Mouse (Mus musculus) limb, embryonic 15.5 days (tissue): Measurements from ENCODE around the gene Zfp644. TPM values are rescaled to one million over a fixed set of nuclear protein-coding genes. Genes with fewer than 3 reads are reported as not detected.
"Not testable (repeated sequence)": the region's sequence is repeated elsewhere in the genome, so short reads cannot be mapped to it uniquely, and the experiment has no call there.

ENCODE experiments used
- ATAC-seq: fragments of 200-750 bp; cut with Nextera tagmentation; 2 replicates; pipeline ENCODE4 v1.8.0; 2017; ENCODE audit warnings: low read depth, moderate TSS enrichment; ENCODE audit not compliant: insufficient number of reproducible peaks, low FRiP score, low TSS enrichment
- H3K27ac ChIP-seq: fragments of 300-500 bp; sonication (generic); 2 replicates; pipeline ENCODE4 v1.5.1; 2015; ENCODE audit warnings: moderate library complexity, mild to moderate bottlenecking, inconsistent platforms
- H3K27me3 ChIP-seq: fragments of 300-500 bp; sonication (generic); 2 replicates; pipeline ENCODE4 v1.6.1; 2015; ENCODE audit warnings: inconsistent platforms
- H3K36me3 ChIP-seq: fragments of 300-500 bp; sonication (generic); 2 replicates; pipeline ENCODE4 v1.6.1; 2015; ENCODE audit warnings: inconsistent platforms
- H3K4me1 ChIP-seq: fragments of 300-500 bp; sonication (generic); 2 replicates; pipeline ENCODE4 v1.6.1; 2015; ENCODE audit warnings: inconsistent platforms
- H3K4me2 ChIP-seq: fragments of 300-500 bp; sonication (generic); 2 replicates; pipeline ENCODE4 v1.6.1; 2015; ENCODE audit warnings: mild to moderate bottlenecking, inconsistent platforms
- H3K4me3 ChIP-seq: fragments of 300-500 bp; sonication (generic); 2 replicates; pipeline ENCODE4 v1.5.1; 2015; ENCODE audit warnings: mild to moderate bottlenecking, inconsistent platforms
- H3K9ac ChIP-seq: fragments of 300-500 bp; sonication (generic); 2 replicates; pipeline ENCODE4 v1.6.1; 2015; ENCODE audit warnings: inconsistent platforms
- H3K9me3 ChIP-seq: fragments of 300-500 bp; sonication (generic); 2 replicates; pipeline ENCODE4 v1.6.1; 2016; ENCODE audit warnings: inconsistent platforms
- WGBS: fragments of 180-500 bp; shearing (Covaris S2); methylation state at CpG from one replicate; pipeline ENCODE4 v1.1.7; 2015; 5-methylcytosine and 5-hydroxymethylcytosine counted together
- polyA plus RNA-seq: library from polyadenylated mRNA; unstranded; fragments of >200 nt; fragmentation: Nextera tagmentation; extraction: Ambion mirVana; gene quantifications from 2 replicates; pipeline ENCODE4 v1.2.1, GENCODE M21; 2015

The Zfp644 gene
- polyA plus RNA-seq, 1 experiment from 2014 or later: 61.4 TPM

DNA sequence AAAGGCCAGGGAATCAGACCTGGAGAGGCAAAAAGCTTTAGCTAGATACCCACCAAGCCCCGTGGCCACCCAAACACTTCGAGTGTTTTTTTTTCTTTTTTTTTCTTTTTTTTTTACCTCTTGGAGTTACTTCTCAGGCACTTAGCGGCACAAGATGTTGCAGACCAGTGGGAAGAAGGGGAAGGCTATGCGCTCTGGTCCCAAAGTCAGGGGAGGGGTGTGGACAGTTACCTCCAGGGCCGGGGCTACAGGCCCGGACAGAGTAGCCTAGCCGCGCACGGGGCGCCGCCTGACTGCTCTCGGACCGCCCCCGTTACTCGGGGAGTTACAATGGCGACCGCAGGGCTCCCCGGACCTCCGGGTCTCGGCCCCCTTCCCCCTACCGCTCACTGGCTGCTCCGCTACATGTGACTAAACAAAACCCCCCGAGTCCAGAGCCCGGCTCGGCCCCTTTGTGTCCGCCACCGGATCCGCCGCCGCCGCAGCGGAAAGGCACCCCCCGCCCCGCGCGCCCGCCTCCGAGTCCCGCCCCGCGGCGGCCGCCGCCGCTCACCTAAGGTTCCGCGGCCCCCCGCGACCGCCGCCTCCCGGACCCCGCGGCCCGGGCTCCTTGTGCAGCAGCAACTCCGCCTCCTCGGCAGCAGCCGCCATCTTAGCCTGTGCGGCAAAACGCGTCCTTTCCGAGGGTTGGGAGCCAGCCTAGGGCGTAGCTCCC, 1.2 kb downstream of the Zfp644 start:
- Histone ChIP-seq H3K4me3 (peak overlapping the region; percentile 86), H3K4me2 (peak overlapping the region; percentile 53), H3K9me3 (no peaks in the 10 kb centered on the region), H3K27ac (peak overlapping the region; percentile 99), H3K27me3 (no peaks in the 10 kb centered on the region), H3K36me3 (0 out of 2 replicates have a peak, but pooled peaks cover 9% of the 10 kb centered on the region), H3K9ac (peak overlapping the region; percentile 98), H3K4me1 (peaks cover 9% of the 10 kb centered on the region)
- WGBS: 1% methylated on average over 38 of the region's 63 CpGs
- ATAC-seq: peak; percentile 84

DNA sequence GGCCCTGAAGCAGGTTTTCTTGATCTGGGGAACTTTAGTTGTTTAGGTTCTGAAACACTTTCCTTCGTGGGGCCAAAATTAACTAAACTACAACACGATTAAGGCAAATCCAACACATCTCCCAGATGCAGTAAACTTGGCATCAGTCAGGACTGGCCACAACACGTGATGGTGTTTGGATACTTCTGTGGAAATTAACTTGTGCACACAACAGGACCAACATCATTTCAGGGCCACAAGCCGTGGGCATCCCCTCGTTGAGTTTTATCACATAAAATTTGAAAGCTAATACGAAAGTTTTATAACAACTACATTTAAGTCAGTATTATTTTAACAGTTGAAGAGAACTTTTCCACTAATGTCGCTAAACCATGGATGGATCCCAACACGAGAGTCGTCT, 1.9 kb downstream of the Zfp644 start:
- H3K27me3 ChIP-seq: no peaks in the 10 kb centered on the region
- H3K36me3 ChIP-seq: 0 out of 2 replicates have a peak, but pooled peaks cover 9% of the 10 kb centered on the region
- 19% methylated on average over 9 of the region's 9 CpGs for WGBS
- peak overlapping the region; percentile 53 for H3K4me2 ChIP-seq
- ATAC-seq: no peak
- peak overlapping the region; percentile 98; the same call in 1 of the 2 replicates for H3K9ac ChIP-seq
- H3K9me3 ChIP-seq: no peaks in the 10 kb centered on the region
- H3K27ac ChIP-seq: peak overlapping the region; percentile 99
- H3K4me1 ChIP-seq: peaks cover 9% of the 10 kb centered on the region
- H3K4me3 ChIP-seq: peak overlapping the region; percentile 86

DNA sequence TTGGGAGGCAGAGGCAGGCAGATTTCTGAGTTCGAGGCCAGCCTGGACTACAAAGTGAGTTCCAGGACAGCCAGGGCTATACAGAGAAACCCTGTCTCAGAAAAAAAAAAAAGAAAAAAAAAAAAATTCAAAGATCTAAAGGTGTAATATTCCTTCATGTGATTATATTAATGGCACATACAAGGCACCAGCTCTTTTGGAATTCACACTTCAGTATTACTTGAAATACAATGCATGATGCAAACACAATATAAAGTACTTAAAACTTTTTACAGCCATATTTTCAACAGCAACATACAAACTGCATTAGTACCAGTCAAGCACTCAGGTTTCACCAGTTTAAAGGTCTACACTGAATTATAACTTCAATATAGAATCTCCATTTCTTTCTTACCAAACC, 2.4 kb downstream of the Zfp644 start:
- Histone ChIP-seq H3K4me1 (peaks cover 9% of the 10 kb centered on the region), H3K36me3 (0 out of 2 replicates have a peak, but pooled peaks cover 9% of the 10 kb centered on the region), H3K27ac (no peak overlapping the region), H3K4me3 (peak overlapping the region; percentile 86), H3K4me2 (peak overlapping the region; percentile 53), H3K9ac (no peak overlapping the region), H3K9me3 (no peaks in the 10 kb centered on the region), H3K27me3 (no peaks in the 10 kb centered on the region)
- 89% methylated on average over 1 of the region's 1 CpGs for WGBS
- no peak for ATAC-seq

DNA sequence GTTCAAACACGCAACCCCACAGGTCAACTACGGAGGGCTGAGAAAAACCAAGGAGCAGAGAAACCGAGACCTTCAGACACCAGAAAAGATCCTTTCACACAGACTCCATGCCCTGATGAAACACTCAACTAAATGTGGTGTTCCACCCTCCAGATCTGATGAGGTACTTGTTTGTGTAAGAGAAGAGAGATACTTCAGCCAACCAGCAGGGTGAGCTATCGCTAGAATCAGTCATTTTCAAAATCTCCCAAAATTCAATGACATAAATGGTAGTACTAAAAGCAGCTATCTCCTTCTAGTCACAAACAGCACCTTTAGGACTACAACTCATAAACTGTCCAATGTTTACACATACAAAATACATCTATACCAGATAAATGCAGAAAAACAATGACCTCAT, 4.1 kb downstream of the Zfp644 start:
- Histone ChIP-seq H3K27ac (no peak overlapping the region), H3K4me2 (no peak overlapping the region), H3K4me1 (peaks cover 9% of the 10 kb centered on the region), H3K27me3 (no peaks in the 10 kb centered on the region), H3K9ac (no peak overlapping the region), H3K36me3 (0 out of 2 replicates have a peak, but pooled peaks cover 9% of the 10 kb centered on the region), H3K9me3 (no peaks in the 10 kb centered on the region), H3K4me3 (no peak overlapping the region)
- no peak for ATAC-seq
- WGBS: 89% methylated on average over 4 of the region's 4 CpGs

DNA sequence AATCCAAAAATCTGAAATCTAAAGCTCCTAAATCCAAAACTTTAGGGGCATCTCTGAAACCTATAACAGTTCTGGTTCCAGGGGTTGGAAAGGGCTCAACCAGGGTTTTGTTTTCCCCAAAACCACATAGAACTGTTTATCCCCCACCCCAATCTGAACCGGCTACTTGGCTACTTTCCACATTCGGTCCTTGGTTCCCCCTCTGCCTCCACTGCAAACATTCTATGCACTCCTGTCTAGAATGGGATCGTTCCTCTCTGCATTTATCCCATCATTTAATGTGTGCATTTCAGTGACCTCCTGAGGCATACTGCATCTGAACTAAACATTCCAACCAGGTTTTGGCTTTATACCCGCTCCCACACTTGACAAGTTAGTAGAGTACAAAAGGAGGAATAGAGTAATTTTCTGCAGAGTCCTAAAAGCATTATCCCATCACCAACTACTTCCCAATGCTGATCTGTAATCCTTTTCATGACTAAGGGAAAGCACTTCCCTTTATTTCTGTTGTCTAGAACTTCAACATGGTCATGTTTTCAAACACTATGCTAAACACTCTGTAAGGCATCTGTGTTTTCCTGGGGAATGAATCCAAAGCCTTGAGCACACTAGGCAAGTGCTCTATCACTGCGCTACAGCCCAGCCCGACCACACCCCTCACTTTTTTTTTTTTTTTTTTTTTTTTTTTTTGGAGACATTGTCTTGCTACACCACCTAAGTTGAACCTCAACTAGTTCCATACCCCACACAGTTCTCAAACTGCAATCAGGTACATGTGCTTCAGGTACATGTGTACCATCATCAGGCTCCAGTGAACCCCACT, 16.2 kb downstream of the Zfp644 start:
- Histone ChIP-seq H3K36me3 (0 out of 2 replicates have a peak, but pooled peaks cover 2% of the 10 kb centered on the region), H3K9ac (no peak overlapping the region), H3K4me2 (no peak overlapping the region), H3K4me1 (no peaks in the 10 kb centered on the region; the same call in 1 of the 2 replicates), H3K27ac (no peak overlapping the region), H3K9me3 (no peaks in the 10 kb centered on the region), H3K27me3 (no peaks in the 10 kb centered on the region), H3K4me3 (no peak overlapping the region)
- 95% methylated on average over 6 of the region's 6 CpGs for WGBS
- no peak for ATAC-seq

DNA sequence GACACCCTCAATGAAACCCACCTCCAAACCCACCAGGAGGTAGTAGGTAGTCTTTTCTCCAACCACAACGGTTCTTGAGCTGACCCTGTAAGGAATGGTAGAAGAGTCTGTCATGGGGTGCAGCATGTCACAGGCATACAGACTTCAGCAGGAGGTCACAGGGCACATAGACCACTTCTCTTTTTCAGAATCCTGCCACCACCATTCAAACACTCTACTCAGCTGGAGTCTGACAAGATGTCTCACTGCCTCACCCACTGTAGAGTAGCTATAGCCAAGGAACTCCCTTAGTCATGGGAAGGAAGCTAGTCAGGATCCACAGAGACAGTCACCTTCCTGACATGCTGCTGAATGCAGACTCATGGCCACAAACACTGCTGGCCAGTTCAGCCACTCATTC, 17.4 kb downstream of the Zfp644 start:
- Histone ChIP-seq H3K9ac (no peak overlapping the region), H3K4me3 (no peak overlapping the region), H3K4me2 (no peak overlapping the region), H3K9me3 (no peaks in the 10 kb centered on the region), H3K27ac (no peak overlapping the region), H3K4me1 (no peaks in the 10 kb centered on the region; the same call in 1 of the 2 replicates), H3K36me3 (no peaks in the 10 kb centered on the region), H3K27me3 (no peaks in the 10 kb centered on the region)
- ATAC-seq: no peak
- 85% methylated on average over 1 of the region's 1 CpGs for WGBS

DNA sequence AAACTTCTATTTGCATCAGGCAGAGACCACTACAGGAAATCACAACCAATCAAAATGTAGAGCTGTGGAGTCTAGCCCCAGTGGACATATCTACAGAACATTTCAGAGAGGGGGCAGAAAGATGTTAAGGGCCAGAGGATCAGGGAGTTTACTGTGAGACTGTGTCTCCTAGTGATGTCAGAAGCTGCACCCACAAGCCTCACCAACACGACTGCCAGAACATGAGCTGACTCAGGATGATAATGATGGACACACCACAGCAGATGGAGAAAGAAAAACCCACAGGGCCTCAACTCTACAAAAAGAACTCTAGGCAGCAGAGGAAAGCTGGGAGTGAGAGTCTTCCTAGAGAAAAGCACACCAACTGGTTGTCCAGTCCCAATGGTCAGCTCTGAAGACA, 18.3 kb downstream of the Zfp644 start:
- H3K9me3 ChIP-seq, H3K4me1 ChIP-seq, ATAC-seq, H3K9ac ChIP-seq, H3K27me3 ChIP-seq, H3K36me3 ChIP-seq, H3K27ac ChIP-seq, H3K4me3 ChIP-seq, H3K4me2 ChIP-seq: not testable (repeated sequence)
- WGBS: 74% methylated on average over 1 of the region's 1 CpGs

DNA sequence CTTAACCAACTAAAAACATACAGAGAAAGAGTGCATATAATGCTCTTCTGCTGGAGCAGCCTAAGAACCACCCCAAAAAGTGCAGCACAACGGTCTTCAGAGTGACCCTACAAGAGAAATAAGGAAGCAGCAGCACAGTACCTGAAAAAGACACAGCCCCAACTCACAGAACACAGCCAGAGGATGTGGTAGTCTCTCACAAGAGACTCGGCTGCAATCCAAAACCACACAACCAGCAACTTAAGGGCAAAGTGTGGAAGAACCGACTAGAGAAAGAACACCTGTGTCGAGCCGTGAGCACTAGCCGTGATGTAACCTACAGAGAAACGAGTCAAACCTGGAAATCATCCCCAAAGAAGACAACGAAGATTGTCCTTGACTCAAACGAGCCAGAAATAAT, 20.3 kb downstream of the Zfp644 start:
- no peaks in the 10 kb centered on the region for H3K36me3 ChIP-seq
- WGBS: 88% methylated on average over 9 of the region's 9 CpGs
- no peaks in the 10 kb centered on the region for H3K9me3 ChIP-seq

DNA sequence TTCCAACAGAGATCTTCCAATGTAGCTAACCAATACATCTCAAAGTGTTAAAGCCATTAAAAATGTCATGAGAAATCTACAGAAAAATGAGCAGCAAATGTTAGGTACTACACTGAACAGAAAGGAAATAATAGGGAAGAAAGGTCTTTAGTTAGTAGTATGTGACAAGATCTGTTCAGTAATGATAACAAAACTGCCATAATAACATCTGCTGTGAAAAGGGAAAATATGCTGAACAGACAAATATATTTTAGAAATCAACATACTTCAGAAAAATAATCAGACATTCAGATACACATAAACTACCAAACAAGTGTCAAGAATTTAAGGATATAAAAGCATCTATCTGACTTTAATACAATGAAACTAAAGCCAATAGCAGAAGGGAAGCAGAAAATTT, 24.5 kb downstream of the Zfp644 start:
- Histone ChIP-seq H3K4me3 (no peak overlapping the region), H3K36me3 (no peaks in the 10 kb centered on the region), H3K9ac (no peak overlapping the region), H3K9me3 (no peaks in the 10 kb centered on the region), H3K4me2 (no peak overlapping the region), H3K27ac (no peak overlapping the region), H3K27me3 (no peaks in the 10 kb centered on the region), H3K4me1 (no peaks in the 10 kb centered on the region)
- ATAC-seq: no peak

More for the DNA sequence above, 20.3 kb downstream of the Zfp644 start:
- Histone ChIP-seq H3K9ac (no peak overlapping the region), H3K27me3 (no peaks in the 10 kb centered on the region), H3K4me1 (no peaks in the 10 kb centered on the region), H3K4me2 (no peak overlapping the region), H3K4me3 (no peak overlapping the region), H3K27ac (no peak overlapping the region)
- ATAC-seq: no peak

DNA sequence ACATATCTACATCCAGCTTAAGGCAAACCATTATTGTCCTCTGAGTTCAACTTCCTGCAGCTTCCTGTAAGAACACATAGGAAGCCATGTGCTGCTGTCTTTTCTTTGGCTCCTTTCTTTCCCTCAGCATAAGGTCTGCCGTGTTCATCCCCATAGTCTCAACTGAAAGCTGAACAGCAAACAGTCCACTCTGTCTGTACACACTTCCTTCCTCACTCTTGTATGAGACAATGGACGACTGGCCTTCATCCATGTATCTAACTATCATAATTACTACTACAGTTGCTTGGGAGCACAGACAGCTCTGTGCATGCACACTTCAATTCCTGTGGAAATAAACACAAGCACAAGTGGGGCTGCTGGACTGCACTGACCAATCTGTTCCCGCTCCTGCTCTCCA, 25.2 kb downstream of the Zfp644 start:
- no peaks in the 10 kb centered on the region for H3K9me3 ChIP-seq
- 81% methylated on average over 3 of the region's 3 CpGs for WGBS
- H3K27ac ChIP-seq: no peak overlapping the region
- no peaks in the 10 kb centered on the region; the same call in 1 of the 2 replicates for H3K36me3 ChIP-seq
- H3K27me3 ChIP-seq: no peaks in the 10 kb centered on the region
- H3K4me1 ChIP-seq: no peaks in the 10 kb centered on the region
- no peak overlapping the region for H3K4me2 ChIP-seq
- H3K4me3 ChIP-seq: no peak overlapping the region
- no peak for ATAC-seq
- H3K9ac ChIP-seq: no peak overlapping the region

DNA sequence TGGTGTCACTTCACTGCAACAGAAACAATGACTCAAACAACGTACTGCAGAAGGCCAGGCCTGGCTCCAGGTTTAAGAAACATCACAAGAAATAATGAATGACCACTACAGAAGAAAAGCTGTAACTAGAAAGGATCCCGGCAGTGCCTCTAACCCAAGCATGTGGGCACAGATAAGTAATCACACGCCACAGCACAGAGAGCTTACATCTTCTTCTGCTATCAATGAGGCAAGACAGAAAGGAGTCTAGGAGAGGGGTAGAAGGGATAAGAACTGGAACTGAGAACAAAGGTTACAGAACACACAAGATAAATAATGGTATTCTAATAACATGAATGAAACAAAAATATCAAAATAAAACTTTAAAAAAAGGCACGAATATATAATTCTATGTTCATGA, 32.2 kb downstream of the Zfp644 start:
- no peak overlapping the region for H3K4me2 ChIP-seq
- no peaks in the 10 kb centered on the region for H3K27me3 ChIP-seq
- peaks cover 8% of the 10 kb centered on the region for H3K36me3 ChIP-seq
- H3K9ac ChIP-seq: no peak overlapping the region
- H3K9me3 ChIP-seq: no peaks in the 10 kb centered on the region
- ATAC-seq: no peak
- H3K27ac ChIP-seq: no peak overlapping the region
- H3K4me1 ChIP-seq: peaks cover 3% of the 10 kb centered on the region; the same call in 1 of the 2 replicates
- 88% methylated on average over 4 of the region's 4 CpGs for WGBS
- no peak overlapping the region for H3K4me3 ChIP-seq

DNA sequence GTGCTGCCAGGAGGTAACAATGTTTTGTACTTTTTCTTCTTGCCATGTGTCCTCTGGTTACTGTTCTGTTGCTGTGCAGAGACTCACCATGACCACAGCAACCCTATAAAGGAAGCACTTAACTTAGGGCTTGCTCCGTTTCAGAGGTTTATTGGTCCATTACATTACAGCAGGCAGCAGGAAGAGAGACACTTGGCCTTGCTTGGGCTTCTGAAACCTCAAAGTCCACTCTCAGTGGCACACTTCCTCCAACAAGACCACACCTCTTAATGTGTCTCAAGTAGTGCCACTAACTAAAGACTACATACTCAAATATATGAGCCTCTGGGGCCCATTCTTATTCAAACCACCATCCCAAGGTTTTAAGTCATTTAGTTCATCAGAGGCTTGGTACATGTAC, 36.2 kb downstream of the Zfp644 start:
- H3K27me3 ChIP-seq: no peaks in the 10 kb centered on the region
- no peak overlapping the region for H3K4me3 ChIP-seq
- ATAC-seq: no peak
- peaks cover 12% of the 10 kb centered on the region for H3K36me3 ChIP-seq
- WGBS: 32% methylated on average over 1 of the region's 1 CpGs
- H3K4me1 ChIP-seq: peaks cover 3% of the 10 kb centered on the region; the same call in 1 of the 2 replicates
- H3K9ac ChIP-seq: no peak overlapping the region
- no peak overlapping the region for H3K4me2 ChIP-seq
- H3K27ac ChIP-seq: no peak overlapping the region
- H3K9me3 ChIP-seq: no peaks in the 10 kb centered on the region
